Comparison of ENCODE assay signal across 10 mouse cellular contexts in genomic region chr12:80216258-80216881, GRCm38 (mm10). TPM values are rescaled to one million over a fixed set of nuclear protein-coding genes. Genes with fewer than 3 reads are reported as not detected.
DNase-seq lines count a peak whose midpoint lies in the region; ATAC-seq and TF ChIP-seq lines count a peak whose summit lies in the region.
"Had no signal": no experiment of that assay in that cellular context is flagged by ENCODE, and none has a peak within 500 bp of the region (broad histone marks: within the 10 kb centered on the region; RNA-seq: fewer than 3 reads in every experiment).

No protein-coding gene starts in this region.

- no peaks in the 10 kb centered on the region for H3K9me3 ChIP-seq in embryonic facial prominence, embryonic 14.5 days (ENCODE audit: control insufficient read depth, low read length)
- no peaks in the 10 kb centered on the region for H3K9me3 ChIP-seq in intestine, postnatal 0 days (ENCODE audit: control insufficient read depth)
- H3K9me3 ChIP-seq in lung, embryonic 16.5 days (ENCODE audit: control insufficient read depth, low read length), result no peaks in the 10 kb centered on the region
- H3K9me3 ChIP-seq in forebrain, embryonic 15.5 days, result no peaks in the 10 kb centered on the region
- H3K9me3 ChIP-seq: embryonic facial prominence, embryonic 13.5 days had no signal

- 0 out of 2 replicates have a peak overlapping the region, but pooled peaks have one; percentile 1 for H3K27ac ChIP-seq in embryonic facial prominence, embryonic 14.5 days (replicated peaks; ENCODE audit: low read depth, low read length)
- peak overlapping the region; percentile 78 for H3K27ac ChIP-seq in intestine, postnatal 0 days (ENCODE audit: low read depth, low read length)
- H3K27ac ChIP-seq in lung, embryonic 16.5 days (ENCODE audit: low read length), result peak overlapping the region; percentile 73
- H3K27ac ChIP-seq in forebrain, embryonic 15.5 days (replicated peaks), result no peak overlapping the region
- H3K27ac ChIP-seq: macrophage had no signal

- DNase-seq in adrenal gland, postnatal 10 days, result peak; percentile 35
- no peak for DNase-seq in adrenal gland, postnatal 25 days
- no peak for DNase-seq in embryonic facial prominence, embryonic 14.5 days (ENCODE audit: low spot score)
- no peak for DNase-seq in adrenal gland, adult (ENCODE audit: inconsistent age in 2 of 2, low spot score in 1 of 2)
- no peak for DNase-seq in adrenal gland, postnatal 14 days

- WGBS in embryonic facial prominence, embryonic 14.5 days, result 51% methylated on average over 6 of the region's 6 CpGs
- 16% methylated on average over 6 of the region's 6 CpGs for WGBS in intestine, postnatal 0 days
- 17% methylated on average over 6 of the region's 6 CpGs for WGBS in lung, embryonic 16.5 days
- 64% methylated on average over 6 of the region's 6 CpGs for WGBS in forebrain, embryonic 15.5 days

- no peak for TF ChIP-seq CTCF in intestine, postnatal 0 days (IDR thresholded peaks at IDR 0.05; ENCODE audit: low read depth)

- peaks cover 61% of the 10 kb centered on the region for H3K4me1 ChIP-seq in embryonic facial prominence, embryonic 14.5 days (ENCODE audit: control insufficient read depth, insufficient read depth, low read length)
- H3K4me1 ChIP-seq in intestine, postnatal 0 days (replicated peaks; ENCODE audit: control insufficient read depth, insufficient read depth, low read length), result peaks cover 43% of the 10 kb centered on the region
- H3K4me1 ChIP-seq in lung, embryonic 16.5 days (replicated peaks; ENCODE audit: control insufficient read depth, insufficient read depth, low read length), result peaks cover 52% of the 10 kb centered on the region
- no peaks in the 10 kb centered on the region for H3K4me1 ChIP-seq in forebrain, embryonic 15.5 days

- H3K9ac ChIP-seq in embryonic facial prominence, embryonic 14.5 days (ENCODE audit: low read depth, low read length), result no peak overlapping the region
- H3K9ac ChIP-seq in intestine, postnatal 0 days (ENCODE audit: low read depth, low read length), result no peak overlapping the region
- no peak overlapping the region for H3K9ac ChIP-seq in lung, embryonic 16.5 days (ENCODE audit: low read length)
- H3K9ac ChIP-seq in forebrain, embryonic 15.5 days (replicated peaks), result no peak overlapping the region
- H3K9ac ChIP-seq: embryonic facial prominence, embryonic 13.5 days had no signal

- no peaks in the 10 kb centered on the region for H3K27me3 ChIP-seq in embryonic facial prominence, embryonic 14.5 days (replicated peaks; ENCODE audit: control insufficient read depth, insufficient read depth, low read length)
- no peaks in the 10 kb centered on the region for H3K27me3 ChIP-seq in intestine, postnatal 0 days (replicated peaks; ENCODE audit: control insufficient read depth, insufficient read depth, low read length)
- no peaks in the 10 kb centered on the region for H3K27me3 ChIP-seq in lung, embryonic 16.5 days (ENCODE audit: control insufficient read depth, insufficient read depth, low read depth, low read length)
- H3K27me3 ChIP-seq in forebrain, embryonic 15.5 days, result no peaks in the 10 kb centered on the region
- H3K27me3 ChIP-seq: embryonic facial prominence, embryonic 13.5 days had no signal

- no peak overlapping the region for H3K4me2 ChIP-seq in embryonic facial prominence, embryonic 14.5 days (ENCODE audit: low read depth, low read length)
- peak overlapping the region; percentile 33 for H3K4me2 ChIP-seq in intestine, postnatal 0 days (replicated peaks; ENCODE audit: low read depth)
- H3K4me2 ChIP-seq in lung, embryonic 16.5 days (ENCODE audit: low read depth, low read length), result no peak overlapping the region
- H3K4me2 ChIP-seq in forebrain, embryonic 15.5 days (replicated peaks), result no peak overlapping the region
- H3K4me2 ChIP-seq: embryonic facial prominence, embryonic 13.5 days had no signal

- ATAC-seq in embryonic facial prominence, embryonic 14.5 days (ENCODE audit: low read depth), result no peak
- peak; percentile 52 for ATAC-seq in intestine, postnatal 0 days
- peak; percentile 45 for ATAC-seq in lung, embryonic 16.5 days (ENCODE audit: low read depth)
- no peak for ATAC-seq in forebrain, embryonic 15.5 days (replicated peaks)

- H3K36me3 ChIP-seq in embryonic facial prominence, embryonic 14.5 days (ENCODE audit: control insufficient read depth, insufficient read depth, low read length), result no peaks in the 10 kb centered on the region
- H3K36me3 ChIP-seq in intestine, postnatal 0 days (ENCODE audit: control insufficient read depth, insufficient read depth), result no peaks in the 10 kb centered on the region
- no peaks in the 10 kb centered on the region for H3K36me3 ChIP-seq in lung, embryonic 16.5 days (ENCODE audit: control insufficient read depth, insufficient read depth, low read length)
- H3K36me3 ChIP-seq in forebrain, embryonic 15.5 days, result no peaks in the 10 kb centered on the region
- H3K36me3 ChIP-seq: embryonic facial prominence, embryonic 13.5 days had no signal

- H3K4me3 ChIP-seq in embryonic facial prominence, embryonic 14.5 days (ENCODE audit: low read depth, low read length), result no peak overlapping the region
- H3K4me3 ChIP-seq in intestine, postnatal 0 days (ENCODE audit: low read depth, low read length), result no peak overlapping the region
- H3K4me3 ChIP-seq in lung, embryonic 16.5 days (ENCODE audit: low read length), result no peak overlapping the region
- H3K4me3 ChIP-seq in forebrain, embryonic 15.5 days, result no peak overlapping the region
- H3K4me3 ChIP-seq: embryonic facial prominence, embryonic 13.5 days had no signal

RNA-seq across cellular contexts. Expression of gene Actn1, which starts 43.8 kb away (rescaled TPM):
- 10 to 100 TPM; 49.3 to 53.7 TPM for total RNA-seq in adrenal gland, postnatal 10 days (2021)
- 35.0 and 37.3 TPM in 2 replicates for total RNA-seq in adrenal gland, postnatal 25 days (2021)
- polyA plus RNA-seq in embryonic facial prominence, embryonic 14.5 days (2014; fragmentation: Nextera tagmentation; extraction: Ambion mirVana), result 33.0 and 34.6 TPM in 2 replicates
- 28.7 and 29.3 TPM in 2 replicates for polyA plus RNA-seq in intestine, postnatal 0 days (2015; fragmentation: Nextera tagmentation; extraction: Ambion mirVana)
- polyA plus RNA-seq in lung, embryonic 16.5 days (2015; fragmentation: Nextera tagmentation; extraction: Ambion mirVana), result 49.2 and 49.9 TPM in 2 replicates
- 8.8 and 8.9 TPM in 2 replicates for polyA plus RNA-seq in forebrain, embryonic 15.5 days (2015; fragmentation: Nextera tagmentation; extraction: Ambion mirVana)
- 35.8 and 54.6 TPM in 2 replicates for total RNA-seq in adrenal gland, postnatal 14 days (2021)

Comparison
In these comparisons a context has a peak if more than half of its experiments do, and no peak if none do; other contexts are left out.
1. ATAC-seq: peak in intestine, postnatal 0 days (single experiment) and lung, embryonic 16.5 days (single experiment); none in embryonic facial prominence, embryonic 14.5 days (single experiment) and forebrain, embryonic 15.5 days (single experiment).